Mouse (Mus musculus) liver, embryonic 18 days (tissue): ENCODE measurements around the gene Supt5. TPM values are rescaled to one million over a fixed set of nuclear protein-coding genes. Genes with fewer than 3 reads are reported as not detected.

ENCODE experiments used
- polyA plus RNA-seq: library from polyadenylated mRNA; depleted of rRNA; stranded (reverse); fragments of >200 nt; gene quantifications from 2 replicates; pipeline ENCODE4 v1.2.3, GENCODE M21; 2012; rRNA removed

Supt5 gene
- 27.7 and 31.0 TPM in 2 replicates for polyA plus RNA-seq

GRCm38 (mm10) chr7:28338108-28338998 lies at the start of gene Supt5:
TSS of gene Supt5 (minus strand) at chr7:28338746.

GRCm38 (mm10) chr7:28380237-28381016 lies 41.9 kb upstream of the Supt5 start, which contains the start of gene Zfp36:
TSS of gene Zfp36 (minus strand) at chr7:28380253.

DNA sequence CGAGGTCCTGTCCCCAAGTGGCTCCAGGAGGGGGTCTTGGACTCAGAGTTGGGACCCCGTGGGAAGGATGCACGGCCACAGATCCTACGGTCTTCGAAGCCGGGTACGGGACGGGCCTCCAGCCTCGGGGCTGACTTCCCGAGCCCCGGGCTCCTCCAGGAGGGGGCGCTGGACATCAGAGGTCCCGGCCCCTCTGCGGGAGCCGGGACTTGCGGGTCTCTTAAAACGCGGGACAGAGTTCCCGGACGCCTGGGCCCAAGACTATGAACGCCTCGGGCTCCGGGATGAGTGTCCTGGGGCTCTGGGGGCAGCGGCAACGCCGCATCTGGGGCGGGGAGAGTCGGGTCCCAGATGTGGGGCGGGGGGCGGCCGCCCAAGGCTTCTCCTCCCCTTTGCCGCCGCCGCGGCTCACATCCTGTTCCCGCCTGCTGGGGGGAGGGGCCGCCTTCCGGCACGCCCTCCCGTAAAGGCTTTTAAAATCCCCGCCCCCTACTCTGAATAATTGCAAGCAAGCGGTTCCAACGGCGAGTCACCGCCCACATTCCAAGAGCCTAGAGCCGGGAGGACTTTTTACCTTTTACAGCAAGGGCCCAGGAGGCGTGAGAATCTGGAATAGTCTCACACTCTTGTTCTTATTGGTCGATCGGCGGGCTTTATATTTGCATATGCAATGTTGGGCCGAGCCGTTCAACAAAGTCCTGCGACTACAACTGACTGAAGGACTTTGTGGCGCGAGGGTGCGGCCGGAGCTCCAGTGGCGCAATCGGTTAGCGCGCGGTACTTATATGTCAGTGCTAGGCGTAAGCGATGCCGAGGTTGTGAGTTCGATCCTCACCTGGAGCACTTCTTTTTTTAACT lies 33.9 kb upstream of the Supt5 start, which contains the start of gene Plekhg2:
Plekhg2 (minus strand) TSS at position 349 of the 858 bp plus-strand sequence.

DNA sequence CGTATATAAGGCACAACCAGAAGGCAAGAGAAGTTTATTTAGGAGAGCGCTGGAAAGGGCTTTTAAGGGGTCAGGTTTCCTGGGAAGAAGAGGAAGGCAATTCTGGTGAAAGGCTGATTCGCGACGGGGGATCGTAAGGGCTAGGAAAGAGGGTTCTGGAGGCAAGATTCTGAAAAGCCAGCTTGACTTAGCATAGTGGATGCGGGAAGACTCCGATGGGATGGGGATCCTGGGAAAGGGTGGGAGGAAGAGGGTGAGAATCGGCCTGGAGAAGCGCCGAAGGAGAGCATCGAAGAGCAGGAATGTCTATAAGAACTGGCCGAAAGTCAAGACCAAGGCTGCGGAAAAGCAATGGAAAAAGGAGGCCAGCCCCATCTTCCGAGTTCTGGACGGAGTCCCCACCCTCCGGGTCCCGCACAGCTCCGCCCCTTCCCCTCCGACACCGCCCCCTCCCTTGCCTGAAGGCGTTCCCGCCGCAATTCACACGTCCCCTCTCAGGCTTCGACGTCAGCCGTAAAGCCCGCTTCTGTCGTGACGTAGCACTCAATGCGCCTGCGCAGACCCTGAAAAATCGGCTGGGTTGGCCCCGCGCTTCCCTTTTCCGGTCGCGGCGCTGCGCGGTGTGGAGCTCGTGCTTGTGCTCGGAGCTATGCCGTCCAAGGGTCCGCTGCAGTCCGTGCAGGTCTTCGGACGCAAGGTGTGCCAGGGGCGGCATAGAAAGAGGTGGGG lies 11.8 kb upstream of the Supt5 start, which contains the start of gene Rps16:
Rps16 (plus strand) TSS at position 498 of the 729 bp plus-strand sequence.

GRCm38 (mm10) chr7:28311926-28312543 lies 26.5 kb downstream of the Supt5 start, which contains the start of gene Timm50:
TSS of gene Timm50 (minus strand) at chr7:28312072.

GRCm38 (mm10) chr7:28301616-28302433 lies 36.7 kb downstream of the Supt5 start, which contains the start of gene Dll3:
TSS of gene Dll3 (minus strand) at chr7:28302238.

DNA sequence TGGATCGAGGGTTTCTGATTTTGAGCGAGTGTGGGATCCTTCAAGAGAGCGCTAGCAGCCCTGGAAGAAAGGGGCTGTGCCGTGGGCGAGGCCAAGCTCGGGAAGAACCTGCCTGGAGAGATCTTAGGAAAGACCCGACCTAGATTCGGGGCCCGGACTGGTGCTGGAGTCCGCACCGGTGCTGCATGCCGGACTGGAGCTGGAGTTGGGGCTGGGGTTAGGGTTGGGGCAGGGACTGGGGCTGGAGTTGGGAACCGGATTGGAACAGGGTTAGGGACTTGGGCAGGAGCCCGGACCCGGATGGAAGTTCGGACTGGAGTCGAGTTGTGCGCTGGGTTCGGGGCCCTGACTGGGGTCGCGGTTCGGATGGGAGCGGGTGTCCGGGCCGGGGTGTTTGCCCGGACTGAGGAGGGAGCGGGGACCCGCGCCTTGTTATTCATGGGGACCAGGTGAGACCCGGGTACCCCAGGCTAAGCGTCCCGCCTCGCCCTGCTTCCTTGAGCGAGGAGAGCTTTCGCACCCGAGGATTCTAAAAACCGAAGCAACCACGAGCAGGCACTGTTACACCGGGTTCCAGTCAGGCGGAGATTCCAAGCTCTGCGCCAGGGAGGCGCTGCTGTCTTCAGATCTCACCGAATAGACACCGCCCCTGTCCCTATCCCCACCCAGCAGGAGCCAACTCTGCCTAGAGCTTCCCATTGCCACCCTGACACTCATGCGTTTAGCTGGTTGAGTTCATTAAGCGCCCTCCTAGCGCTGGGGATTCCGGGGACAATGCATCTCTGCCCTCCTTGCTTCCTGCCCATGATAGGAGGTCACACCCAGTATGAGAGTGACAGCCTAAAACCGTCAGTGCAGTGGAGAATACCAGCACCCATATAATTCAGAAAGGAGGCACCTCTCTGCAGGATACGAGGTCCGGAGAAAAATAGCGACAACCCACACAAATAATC lies 47.6 kb downstream of the Supt5 start, which contains the start of gene Selenov:
Selenov (minus strand) TSS at position 549 of the 953 bp plus-strand sequence.

GRCm38 (mm10) chr7:28277615-28278278 lies 60.8 kb downstream of the Supt5 start, which contains the start of gene Eid2b:
TSS of gene Eid2b (plus strand) at chr7:28277739.

GRCm38 (mm10) chr7:28267129-28268041 lies 71.2 kb downstream of the Supt5 start, which contains the start of gene Eid2:
TSS of gene Eid2 (plus strand) at chr7:28267881.

Other genes with a start within 250 kb of the Supt5 start
- gene 9530053A07Rik, start 209.3 kb downstream of the Supt5 start, polyA plus RNA-seq = not detected in 2 replicates
- 116 and 129 TPM in 2 replicates for gene Fbl, start 169.0 kb downstream of the Supt5 start, polyA plus RNA-seq
- 2.8 and 3.1 TPM in 2 replicates for gene Dyrk1b, start 159.3 kb downstream of the Supt5 start, polyA plus RNA-seq
- gene Eid2, start 70.9 kb downstream of the Supt5 start, polyA plus RNA-seq = 2.4 and 2.5 TPM in 2 replicates
- 2.0 TPM in 2 replicates for gene Eid2b, start 61.0 kb downstream of the Supt5 start, polyA plus RNA-seq
- gene Selenov, start 47.6 kb downstream of the Supt5 start, polyA plus RNA-seq = 0.02 TPM in 1 of 2 replicates, not detected in the other
- gene Dll3, start 36.5 kb downstream of the Supt5 start, polyA plus RNA-seq = 0.04 TPM in 1 of 2 replicates, not detected in the other
- gene Timm50, start 26.7 kb downstream of the Supt5 start, polyA plus RNA-seq = 35.4 TPM in 2 replicates
- gene Rps16, start 11.9 kb upstream of the Supt5 start, polyA plus RNA-seq = 978 and 1,228 TPM in 2 replicates
- 2.9 and 3.2 TPM in 2 replicates for gene Plekhg2, start 33.9 kb upstream of the Supt5 start, polyA plus RNA-seq
- 15.1 and 24.5 TPM in 2 replicates for gene Zfp36, start 41.5 kb upstream of the Supt5 start, polyA plus RNA-seq
- 20.6 and 21.0 TPM in 2 replicates for gene Med29, start 54.0 kb upstream of the Supt5 start, polyA plus RNA-seq
- gene Paf1, start 54.2 kb upstream of the Supt5 start, polyA plus RNA-seq = 29.5 and 30.8 TPM in 2 replicates
- gene Gmfg, start 98.7 kb upstream of the Supt5 start, polyA plus RNA-seq = 54.9 and 55.1 TPM in 2 replicates
- gene Lrfn1, start 113.2 kb upstream of the Supt5 start, polyA plus RNA-seq = 0.32 and 0.42 TPM in 2 replicates
- gene Ifnl2, start 171.7 kb upstream of the Supt5 start, polyA plus RNA-seq = not detected in 2 replicates
- not detected in 2 replicates for gene Ifnl3, start 184.1 kb upstream of the Supt5 start, polyA plus RNA-seq
- 0.46 and 2.9 TPM in 2 replicates for gene Sycn, start 202.1 kb upstream of the Supt5 start, polyA plus RNA-seq
- gene Nccrp1, start 208.5 kb upstream of the Supt5 start, polyA plus RNA-seq = 0.04 and 0.07 TPM in 2 replicates